Mouse (Mus musculus): ENCODE data around the gene Gp5. TPM values are rescaled to one million over a fixed set of nuclear protein-coding genes. Genes with fewer than 3 reads are reported as not detected.

Gene Gp5
- polyA plus RNA-seq, 1 experiment from 2014 or later: 0.31 TPM

DNA sequence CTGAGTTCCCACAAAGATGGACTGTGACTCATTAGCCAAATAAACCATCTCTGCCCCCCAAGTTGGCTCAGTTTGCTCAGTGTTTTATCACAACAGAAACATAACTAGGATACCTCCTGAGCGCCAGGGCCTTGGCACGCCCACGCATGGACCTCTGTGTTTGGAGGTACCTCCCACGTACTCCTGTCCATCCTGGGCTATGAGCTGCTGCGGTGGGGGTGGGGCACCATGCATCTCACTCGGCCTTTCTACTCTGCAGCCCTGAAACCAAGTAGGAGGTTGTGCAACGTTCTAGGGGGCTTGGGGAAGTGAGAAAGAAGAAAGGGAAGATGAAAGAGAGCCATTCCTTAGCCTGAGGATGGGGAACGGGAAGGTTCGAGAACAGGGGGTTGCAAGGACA, 52.9 kb downstream of the Gp5 start:
- Histone ChIP-seq H3K36me3 (replicated peaks) (no peaks in the 10 kb centered on the region), H3K9me3 (no peaks in the 10 kb centered on the region), H3K27me3 (replicated peaks) (no peaks in the 10 kb centered on the region), H3K27ac (no peak overlapping the region), H3K4me3 (no peak overlapping the region), H3K9ac (no peak overlapping the region), H3K4me2 (no peak overlapping the region), H3K4me1 (no peaks in the 10 kb centered on the region)
- WGBS: 84% methylated on average over 9 of the region's 9 CpGs
- ATAC-seq (replicated peaks): no peak

Other genes starting within 250 kb of the Gp5 start
- 11.1 and 12.4 TPM in 2 replicates for gene Hes1, start 246.4 kb downstream of the Gp5 start, polyA plus RNA-seq (2015; fragmentation: Nextera tagmentation; extraction: Ambion mirVana)
- not detected in 2 replicates for gene Cpn2, start 43.3 kb downstream of the Gp5 start, polyA plus RNA-seq (2015; fragmentation: Nextera tagmentation; extraction: Ambion mirVana)
- 0.22 and 0.24 TPM in 2 replicates for gene Lrrc15, start 27.5 kb downstream of the Gp5 start, polyA plus RNA-seq (2015; fragmentation: Nextera tagmentation; extraction: Ambion mirVana)
- gene Atp13a3, start 95.2 kb upstream of the Gp5 start, polyA plus RNA-seq (2015; fragmentation: Nextera tagmentation; extraction: Ambion mirVana): 8.1 and 8.6 TPM in 2 replicates
- 88.4 and 96.0 TPM in 2 replicates for gene Tmem44, start 240.1 kb upstream of the Gp5 start, polyA plus RNA-seq (2015; fragmentation: Nextera tagmentation; extraction: Ambion mirVana)